Mouse (Mus musculus) lung, postnatal 0 days (tissue): ENCODE measurements at regions not wholly inside any gene's neighbourhood (a gene's known extent, or its start where the extent isn't known, plus 50 kb on each side); places are given as distances from the start of the nearest gene placed in this dataset.

Experiments used
- CTCF ChIP-seq: IDR thresholded peaks from 2 replicates; pipeline ENCODE4 v1.5.1; 2016; ENCODE audit warnings: antibody characterized with exemption, mild to moderate bottlenecking
- EP300 ChIP-seq: IDR thresholded peaks from 2 replicates; pipeline ENCODE4 v1.6.1; 2016; ENCODE audit warnings: antibody characterized with exemption, mild to moderate bottlenecking, control low read depth

GRCm38 (mm10) chr15:61503436-61503835, 580.6 kb upstream of the A1bg start:
- TF ChIP-seq CTCF (no peak), EP300 (no peak)
